Mouse (Mus musculus) heart, adult 2 months (tissue): ENCODE measurements around the gene Ano8.
A peak's percentile ranks its signal among the peaks of the same experiment; 100 is the strongest.

ENCODE experiments used
- CTCF ChIP-seq: fragments of 200-600 bp; IDR thresholded peaks from 2 replicates; pipeline ENCODE4 v1.8.1; 2022; ENCODE audit warnings: antibody characterized with exemption, mild to moderate bottlenecking, moderate library complexity
- EP300 ChIP-seq: fragments of 200-500 bp; IDR thresholded peaks from 2 replicates; pipeline ENCODE4 v1.6.1; 2011; ENCODE audit warnings: low read depth, low read length, control low read depth; ENCODE audit not compliant: insufficient read depth
- POLR2A ChIP-seq: fragments of 200-500 bp; IDR thresholded peaks from 2 replicates; pipeline ENCODE4 v1.6.1; 2011; ENCODE audit warnings: mild to moderate bottlenecking, low read depth, low read length, control low read depth; ENCODE audit not compliant: insufficient read depth

GRCm38 (mm10) chr8:71495039-71495438 lies 9.3 kb upstream of the Ano8 start:
- TF ChIP-seq CTCF, result peak; percentile 81
- no peak for TF ChIP-seq POLR2A
- peak; percentile 57; the same call in 1 of the 2 replicates for TF ChIP-seq EP300
